Mouse (Mus musculus): Measurements from ENCODE around the gene Egln1.

GRCm38 (mm10) chr8:124892596-124892995 is 56.5 kb downstream of the Egln1 start:
- TF ChIP-seq CTCF (IDR thresholded peaks at IDR 0.05; ENCODE audit: control insufficient read depth, insufficient read depth, insufficient read length) (no peak), FOSL1 (IDR thresholded peaks at IDR 0.05; ENCODE audit: insufficient read depth, low read length, poor library complexity, severe bottlenecking) (no peak), MAX (IDR thresholded peaks at IDR 0.05) (no peak), USF1 (IDR thresholded peaks at IDR 0.05; ENCODE audit: low read depth) (no peak), MYOD1 (IDR thresholded peaks at IDR 0.05; ENCODE audit: control insufficient read depth, insufficient read length, low read depth) (no peak), MYOG (IDR thresholded peaks at IDR 0.05; ENCODE audit: control insufficient read depth, extremely low read depth, insufficient read length) (no peak)
